Mouse (Mus musculus) limb, embryonic 13.5 days (tissue): ENCODE measurements around the gene Vangl2. TPM values are rescaled to one million over a fixed set of nuclear protein-coding genes. Genes with fewer than 3 reads are reported as not detected.

ENCODE experiments used
- ATAC-seq: fragments of 200-750 bp; cut with Nextera tagmentation; 2 replicates; pipeline ENCODE4 v1.8.0; 2017; ENCODE audit warnings: low read depth, moderate number of reproducible peaks, moderate TSS enrichment; ENCODE audit not compliant: low FRiP score
- H3K27ac ChIP-seq: fragments of 300-500 bp; sonication (generic); 2 replicates; pipeline ENCODE4 v1.5.1; 2015; ENCODE audit warnings: inconsistent platforms, mild to moderate bottlenecking, moderate library complexity
- H3K27me3 ChIP-seq: fragments of 300-500 bp; sonication (generic); 2 replicates; pipeline ENCODE4 v1.6.1; 2015; ENCODE audit warnings: mild to moderate bottlenecking, inconsistent platforms
- H3K36me3 ChIP-seq: fragments of 300-500 bp; sonication (generic); 2 replicates; pipeline ENCODE4 v1.6.1; 2015; ENCODE audit warnings: inconsistent platforms, mild to moderate bottlenecking, moderate library complexity
- H3K4me1 ChIP-seq: fragments of 300-500 bp; sonication (generic); 2 replicates; pipeline ENCODE4 v1.6.1; 2015; ENCODE audit warnings: inconsistent platforms
- H3K4me2 ChIP-seq: fragments of 300-500 bp; sonication (generic); replicated peaks from 2 replicates; pipeline ENCODE4 v1.6.1; 2015; ENCODE audit warnings: inconsistent platforms, mild to moderate bottlenecking, moderate library complexity
- H3K4me3 ChIP-seq: fragments of 300-500 bp; sonication (generic); 2 replicates; pipeline ENCODE4 v1.5.1; 2015; ENCODE audit warnings: moderate library complexity, mild to moderate bottlenecking, inconsistent platforms
- H3K9ac ChIP-seq: fragments of 300-500 bp; sonication (generic); 2 replicates; pipeline ENCODE4 v1.6.1; 2015; ENCODE audit warnings: mild to moderate bottlenecking, inconsistent platforms
- H3K9me3 ChIP-seq: fragments of 300-500 bp; sonication (generic); 2 replicates; pipeline ENCODE4 v1.6.1; 2016; ENCODE audit warnings: inconsistent platforms
- WGBS: fragments of 180-500 bp; shearing (Covaris S2); methylation state at CpG from one replicate; pipeline ENCODE4 v1.1.7; 2015; 5-methylcytosine and 5-hydroxymethylcytosine counted together
- polyA plus RNA-seq: library from polyadenylated mRNA; unstranded; fragments of >200 nt; fragmentation: Nextera tagmentation; extraction: Ambion mirVana; gene quantifications from 2 replicates; pipeline ENCODE4 v1.2.1, GENCODE M21; 2015

The Vangl2 gene
- polyA plus RNA-seq, 1 experiment from 2014 or later: 20.7 TPM

GRCm38 (mm10) chr1:171994918-171995715, 33.1 kb downstream of the Vangl2 start:
- Histone ChIP-seq H3K36me3 (no peaks in the 10 kb centered on the region), H3K4me1 (0 out of 2 replicates have a peak, but pooled peaks cover 3% of the 10 kb centered on the region), H3K4me2 (no peak overlapping the region), H3K9ac (no peak overlapping the region), H3K27me3 (no peaks in the 10 kb centered on the region), H3K9me3 (no peaks in the 10 kb centered on the region), H3K4me3 (no peak overlapping the region), H3K27ac (no peak overlapping the region)
- WGBS: 79% methylated on average over 11 of the region's 11 CpGs
- no peak for ATAC-seq

- no peaks in the 10 kb centered on the region for H3K27me3 ChIP-seq
- H3K4me2 ChIP-seq: no peak overlapping the region
- no peaks in the 10 kb centered on the region for H3K9me3 ChIP-seq
- no peak overlapping the region for H3K27ac ChIP-seq
- 0 out of 2 replicates have a peak, but pooled peaks cover 3% of the 10 kb centered on the region for H3K4me1 ChIP-seq
- H3K9ac ChIP-seq: no peak overlapping the region
- WGBS: 83% methylated on average over 2 of the region's 2 CpGs
- no peak for ATAC-seq
- H3K4me3 ChIP-seq: no peak overlapping the region
- no peaks in the 10 kb centered on the region for H3K36me3 ChIP-seq
Measured at GRCm38 (mm10) chr1:171994501-171994900, 33.7 kb downstream of the Vangl2 start.

- Histone ChIP-seq H3K27ac (no peak overlapping the region), H3K9me3 (peaks cover 4% of the 10 kb centered on the region; the same call in 1 of the 2 replicates), H3K27me3 (no peaks in the 10 kb centered on the region), H3K9ac (no peak overlapping the region), H3K4me1 (0 out of 2 replicates have a peak, but pooled peaks cover 3% of the 10 kb centered on the region), H3K4me2 (no peak overlapping the region), H3K4me3 (no peak overlapping the region), H3K36me3 (no peaks in the 10 kb centered on the region)
- ATAC-seq: no peak
- WGBS: 85% methylated on average over 4 of the region's 4 CpGs
Measured at GRCm38 (mm10) chr1:171992901-171993530, 35.2 kb downstream of the Vangl2 start.

GRCm38 (mm10) chr1:171991883-171992282, 36.4 kb downstream of the Vangl2 start:
- Histone ChIP-seq H3K36me3 (no peaks in the 10 kb centered on the region), H3K4me1 (0 out of 2 replicates have a peak, but pooled peaks cover 3% of the 10 kb centered on the region), H3K27ac (no peak overlapping the region), H3K9me3 (peaks cover 4% of the 10 kb centered on the region; the same call in 1 of the 2 replicates), H3K27me3 (no peaks in the 10 kb centered on the region), H3K9ac (no peak overlapping the region), H3K4me2 (no peak overlapping the region), H3K4me3 (no peak overlapping the region)
- ATAC-seq: no peak
- 81% methylated on average over 2 of the region's 2 CpGs for WGBS

GRCm38 (mm10) chr1:171984121-171984520, 44.1 kb downstream of the Vangl2 start:
- H3K9me3 ChIP-seq: peaks cover 4% of the 10 kb centered on the region; the same call in 1 of the 2 replicates
- WGBS: 100% methylated on average over 1 of the region's 1 CpGs
- no peak overlapping the region for H3K27ac ChIP-seq
- ATAC-seq: no peak
- no peak overlapping the region for H3K9ac ChIP-seq
- no peak overlapping the region for H3K4me2 ChIP-seq
- H3K27me3 ChIP-seq: no peaks in the 10 kb centered on the region
- no peaks in the 10 kb centered on the region for H3K4me1 ChIP-seq
- H3K4me3 ChIP-seq: no peak overlapping the region
- H3K36me3 ChIP-seq: no peaks in the 10 kb centered on the region

- WGBS: 69% methylated on average over 3 of the region's 3 CpGs
Measured at GRCm38 (mm10) chr1:171983372-171984001, 44.8 kb downstream of the Vangl2 start.

GRCm38 (mm10) chr1:171982740-171983139, 45.5 kb downstream of the Vangl2 start:
- no peak for ATAC-seq
- Histone ChIP-seq H3K27me3 (no peaks in the 10 kb centered on the region), H3K4me1 (no peaks in the 10 kb centered on the region), H3K4me2 (no peak overlapping the region), H3K4me3 (no peak overlapping the region), H3K9ac (no peak overlapping the region), H3K36me3 (no peaks in the 10 kb centered on the region), H3K9me3 (no peaks in the 10 kb centered on the region), H3K27ac (no peak overlapping the region)
- 81% methylated on average over 4 of the region's 4 CpGs for whole genome bisulfite sequencing

More at GRCm38 (mm10) chr1:171983372-171984001, 44.8 kb downstream of the Vangl2 start:
- Histone ChIP-seq H3K27ac (no peak overlapping the region), H3K4me2 (no peak overlapping the region), H3K36me3 (no peaks in the 10 kb centered on the region), H3K9ac (no peak overlapping the region), H3K4me3 (no peak overlapping the region), H3K27me3 (no peaks in the 10 kb centered on the region), H3K4me1 (no peaks in the 10 kb centered on the region), H3K9me3 (peaks cover 4% of the 10 kb centered on the region; the same call in 1 of the 2 replicates)
- ATAC-seq: no peak

- Histone ChIP-seq H3K27ac (no peak overlapping the region), H3K36me3 (no peaks in the 10 kb centered on the region), H3K4me2 (no peak overlapping the region), H3K27me3 (no peaks in the 10 kb centered on the region), H3K4me1 (no peaks in the 10 kb centered on the region), H3K9ac (no peak overlapping the region), H3K9me3 (no peaks in the 10 kb centered on the region), H3K4me3 (no peak overlapping the region)
- ATAC-seq: no peak
- 69% methylated on average over 5 of the region's 5 CpGs for WGBS
Measured at GRCm38 (mm10) chr1:171982170-171982569, 46.1 kb downstream of the Vangl2 start.

GRCm38 (mm10) chr1:171979969-171980730, 48.1 kb downstream of the Vangl2 start:
- no peak for ATAC-seq
- no peak overlapping the region for H3K4me3 ChIP-seq
- 90% methylated on average over 13 of the region's 13 CpGs for WGBS
- no peak overlapping the region for H3K9ac ChIP-seq
- H3K4me2 ChIP-seq: no peak overlapping the region
- 0 out of 2 replicates have a peak, but pooled peaks cover 3% of the 10 kb centered on the region for H3K9me3 ChIP-seq
- no peaks in the 10 kb centered on the region for H3K27me3 ChIP-seq
- H3K36me3 ChIP-seq: no peaks in the 10 kb centered on the region
- no peak overlapping the region for H3K27ac ChIP-seq
- no peaks in the 10 kb centered on the region for H3K4me1 ChIP-seq

GRCm38 (mm10) chr1:171977891-171978290, 50.4 kb downstream of the Vangl2 start:
- Histone ChIP-seq H3K4me1 (no peaks in the 10 kb centered on the region), H3K4me3 (no peak overlapping the region), H3K27me3 (no peaks in the 10 kb centered on the region), H3K27ac (no peak overlapping the region), H3K9me3 (0 out of 2 replicates have a peak, but pooled peaks cover 5% of the 10 kb centered on the region), H3K9ac (no peak overlapping the region), H3K36me3 (no peaks in the 10 kb centered on the region), H3K4me2 (no peak overlapping the region)
- no peak for ATAC-seq
- 57% methylated on average over 2 of the region's 2 CpGs for WGBS

- no peak overlapping the region for H3K4me3 ChIP-seq
- no peak overlapping the region for H3K27ac ChIP-seq
- no peaks in the 10 kb centered on the region for H3K36me3 ChIP-seq
- ATAC-seq: no peak
- 0 out of 2 replicates have a peak, but pooled peaks cover 5% of the 10 kb centered on the region for H3K9me3 ChIP-seq
- no peaks in the 10 kb centered on the region for H3K4me1 ChIP-seq
- no peak overlapping the region for H3K4me2 ChIP-seq
- H3K27me3 ChIP-seq: no peaks in the 10 kb centered on the region
- no peak overlapping the region for H3K9ac ChIP-seq
- WGBS: 89% methylated on average over 14 of the region's 14 CpGs
Measured at GRCm38 (mm10) chr1:171976826-171977539, 51.3 kb downstream of the Vangl2 start.
